Mouse (Mus musculus) heart, adult 18-20 months (tissue): Measurements from ENCODE around the gene Kpnb1. TPM values are rescaled to one million over a fixed set of nuclear protein-coding genes. Genes with fewer than 3 reads are reported as not detected.

ENCODE experiments used
- microRNA-seq, 2 experiments: library from miRNA; unstranded; fragments of <30 nt; microRNA quantifications; one replicate each; pipeline ENCODE4 v1.2.0; 2022
- total RNA-seq, 2 experiments: library from RNA; stranded (reverse); gene quantifications; 2 replicates each; pipeline ENCODE4 v1.2.3; 2021

Kpnb1 gene
- total RNA-seq, 2 experiments from 2014 or later = 80.8 to 82.9 TPM

Small RNA genes lying within 50 kb of the gene (microRNA-seq; reads per million reads assigned to microRNA genes)
- 0.38 to 0.81 reads per million in 2 experiments for gene Mir7235

Other genes starting within 250 kb of the Kpnb1 start
- gene Pnpo, start 243.9 kb downstream of the Kpnb1 start, total RNA-seq = 10 to 100 TPM; 16.7 to 17.4 TPM
- gene Sp2, start 204.9 kb downstream of the Kpnb1 start, total RNA-seq = 10 to 100 TPM in 1 of 2 experiments, 1 to 10 TPM in 1; 7.4 to 10.3 TPM
- under 1 TPM in 1 of 2 experiments, not detected in 1; 0.21 TPM for gene Sp6, start 174.5 kb downstream of the Kpnb1 start, total RNA-seq
- 10 to 100 TPM; 15.4 TPM for gene Scrn2, start 157.9 kb downstream of the Kpnb1 start, total RNA-seq
- gene Lrrc46, start 146.5 kb downstream of the Kpnb1 start, total RNA-seq = under 1 TPM; 0.25 to 0.36 TPM
- 10 to 100 TPM; 92.1 to 94.8 TPM for gene Mrpl10, start 146.3 kb downstream of the Kpnb1 start, total RNA-seq
- gene Osbpl7, start 137.3 kb downstream of the Kpnb1 start, total RNA-seq = 1 to 10 TPM; 3.8 to 5.1 TPM
- gene Tbx21, start 72.5 kb downstream of the Kpnb1 start, total RNA-seq = under 1 TPM; 0.10 to 0.41 TPM
- gene Tbkbp1, start 36.4 kb downstream of the Kpnb1 start, total RNA-seq = 10 to 100 TPM; 12.5 to 15.0 TPM
- 10 to 100 TPM; 75.9 to 77.7 TPM for gene Npepps, start 92.8 kb upstream of the Kpnb1 start, total RNA-seq
- gene Mrpl45, start 127.8 kb upstream of the Kpnb1 start, total RNA-seq = 10 to 100 TPM; 59.6 to 70.9 TPM
- gene Gpr179, start 164.2 kb upstream of the Kpnb1 start, total RNA-seq = not detected
- gene Socs7, start 174.7 kb upstream of the Kpnb1 start, total RNA-seq = 10 to 100 TPM; 21.9 to 22.8 TPM
- 10 to 100 TPM; 12.5 to 13.5 TPM for gene Arhgap23, start 227.7 kb upstream of the Kpnb1 start, total RNA-seq